Mouse (Mus musculus): Measurements from ENCODE around the gene Foxn4.

Foxn4 gene

GRCm38 (mm10) chr5:114279382-114280143 is 6.0 kb upstream of the Foxn4 start:
- no peak for DNase-seq (ENCODE audit: low read depth)

GRCm38 (mm10) chr5:114275991-114276390 is 2.4 kb upstream of the Foxn4 start:
- DNase-seq (ENCODE audit: low read depth), result no peak

- no peak for DNase-seq (ENCODE audit: low read depth)
These were observed 1.7 kb upstream of the Foxn4 start for GRCm38 (mm10) chr5:114275339-114275738.

DNA sequence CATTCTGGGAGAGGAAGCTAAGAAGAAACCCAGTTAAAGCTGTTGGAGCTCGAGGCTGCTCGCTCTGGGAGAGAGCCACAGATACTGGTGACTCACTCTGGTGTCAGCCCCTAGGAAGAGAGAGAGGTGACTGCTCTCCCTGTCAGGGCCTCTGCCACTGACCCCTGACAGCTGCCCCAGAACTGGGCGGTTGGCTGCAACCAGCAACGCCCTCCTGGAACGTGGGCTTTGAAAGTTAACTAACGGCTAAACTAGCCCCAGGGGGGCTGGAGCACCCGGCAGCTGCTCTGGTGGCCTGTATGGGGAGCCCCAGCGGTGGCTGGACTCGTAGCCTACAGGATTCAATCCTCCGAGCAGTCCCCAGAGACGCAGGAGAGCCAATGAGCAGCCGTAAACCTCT is 3.6 kb downstream of the Foxn4 start:
- DNase-seq (ENCODE audit: low read depth), result no peak

GRCm38 (mm10) chr5:114269499-114269898 is 4.1 kb downstream of the Foxn4 start:
- no peak for DNase-seq (ENCODE audit: low read depth)

- no peak for DNase-seq (ENCODE audit: low read depth)
These were observed 5.0 kb downstream of the Foxn4 start for GRCm38 (mm10) chr5:114268646-114269045.

GRCm38 (mm10) chr5:114264791-114265190 is 8.8 kb downstream of the Foxn4 start:
- no peak for DNase-seq (ENCODE audit: low read depth)

GRCm38 (mm10) chr5:114264030-114264459 is 9.6 kb downstream of the Foxn4 start:
- no peak for DNase-seq (ENCODE audit: low read depth)

DNA sequence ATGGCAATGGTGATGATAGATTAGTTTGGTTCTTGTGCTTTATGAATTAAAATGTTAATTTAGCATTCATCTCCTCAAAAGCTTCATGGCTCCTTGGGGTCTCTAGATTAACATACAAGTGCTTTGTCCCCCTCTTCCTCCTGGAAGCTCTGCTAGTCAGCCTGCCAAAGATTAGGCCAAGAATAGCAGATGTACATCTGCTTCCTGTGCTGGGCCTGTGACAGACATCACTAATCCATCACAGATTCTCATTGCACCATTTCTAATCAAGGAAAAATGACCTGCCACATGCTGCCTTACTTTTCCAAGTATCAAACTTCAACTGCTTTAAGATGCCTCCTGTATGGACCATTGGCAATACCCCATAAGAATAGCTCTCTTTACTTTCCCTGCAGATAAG is 12.1 kb downstream of the Foxn4 start:
- no peak for DNase-seq (ENCODE audit: low read depth)

DNA sequence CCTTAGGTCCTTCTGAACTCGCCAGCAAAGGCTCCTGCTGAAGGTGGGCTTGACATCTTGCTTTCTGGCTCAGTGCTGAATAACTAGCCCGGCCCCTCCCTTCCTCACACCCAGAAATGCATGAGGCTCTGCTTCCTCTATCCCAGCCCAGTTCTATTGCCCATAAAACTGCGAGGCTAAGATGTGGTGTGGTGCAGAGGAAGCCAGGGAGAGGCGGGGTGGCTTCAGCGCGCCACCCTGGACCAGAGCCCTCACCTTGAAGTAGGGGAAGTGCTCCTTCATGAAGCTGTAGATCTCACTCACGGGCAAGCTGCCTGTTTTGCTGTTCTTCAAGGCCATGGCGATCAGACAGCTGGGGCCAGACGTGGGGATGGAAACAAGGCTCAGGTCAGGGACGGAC is 14.1 kb downstream of the Foxn4 start:
- DNase-seq (ENCODE audit: low read depth), result no peak

- DNase-seq (ENCODE audit: low read depth), result peak; percentile 78
These were observed 25.4 kb downstream of the Foxn4 start for GRCm38 (mm10) chr5:114248174-114248589.

GRCm38 (mm10) chr5:114246465-114246864 is 27.1 kb downstream of the Foxn4 start:
- peak; percentile 52 for DNase-seq (ENCODE audit: low read depth)

- no peak for DNase-seq (ENCODE audit: low read depth)
These were observed 33.9 kb downstream of the Foxn4 start for GRCm38 (mm10) chr5:114239737-114240136.

DNA sequence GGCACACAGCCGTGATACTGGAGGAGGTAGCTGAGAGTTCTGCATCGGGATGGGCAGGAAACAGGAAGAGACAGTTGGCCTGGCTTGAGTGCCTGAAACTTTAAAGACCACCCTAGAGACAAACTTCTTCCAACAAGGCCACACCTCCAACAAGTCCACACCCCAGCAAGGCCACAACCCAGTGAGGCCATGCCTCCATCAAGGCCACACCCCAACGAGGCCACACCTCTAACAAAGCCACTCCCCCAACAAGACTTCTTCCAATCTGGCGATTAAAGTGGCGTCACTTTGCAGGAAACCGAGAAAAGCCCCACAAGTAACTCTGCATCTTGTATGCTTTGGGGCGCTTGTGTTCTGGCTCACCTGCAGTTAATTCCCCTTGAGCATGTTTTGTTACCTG is 34.7 kb downstream of the Foxn4 start:
- DNase-seq (ENCODE audit: low read depth), result peak; percentile 27

DNA sequence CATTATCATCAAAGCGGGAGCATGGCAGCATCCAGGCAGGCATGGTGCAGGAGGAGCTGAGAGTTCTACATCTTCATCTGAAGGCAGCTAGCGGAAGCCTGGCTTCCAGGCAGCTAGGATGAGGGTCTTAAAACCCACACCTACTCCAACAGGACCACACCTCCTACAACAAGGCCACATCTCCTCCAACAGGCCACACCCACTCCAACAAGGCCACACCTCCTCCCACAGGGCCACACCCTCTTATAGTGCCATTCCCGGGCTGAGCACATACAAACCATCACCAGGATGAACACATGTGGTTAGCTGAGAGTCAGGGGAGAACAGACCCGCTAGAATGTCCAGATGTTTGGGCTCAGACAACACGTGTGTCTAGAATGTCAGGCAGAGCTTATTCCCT is 44.7 kb downstream of the Foxn4 start:
- DNase-seq (ENCODE audit: low read depth), result no peak

DNA sequence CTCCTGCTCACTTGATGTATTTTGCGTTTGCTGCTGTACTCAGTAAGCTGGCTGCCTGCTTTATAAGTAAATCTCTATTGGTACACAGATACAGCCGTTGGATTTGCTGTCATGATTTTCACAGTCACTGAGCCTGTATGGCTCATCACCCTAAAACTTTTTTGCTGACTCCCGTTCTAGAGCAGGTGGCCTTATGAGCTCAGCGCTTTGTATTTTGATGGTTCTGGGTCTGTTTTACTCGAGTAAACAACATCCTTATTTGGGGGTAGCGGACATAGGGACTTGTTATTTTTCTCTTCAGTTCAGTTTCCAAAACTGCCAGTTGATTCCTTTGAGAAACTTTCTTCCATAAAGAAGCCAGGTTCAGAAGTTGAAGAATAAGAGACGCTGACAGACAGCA is 47.6 kb downstream of the Foxn4 start:
- no peak for DNase-seq (ENCODE audit: low read depth)

- DNase-seq (ENCODE audit: low read depth), result no peak
These were observed 54.8 kb downstream of the Foxn4 start for GRCm38 (mm10) chr5:114218771-114219170.

DNA sequence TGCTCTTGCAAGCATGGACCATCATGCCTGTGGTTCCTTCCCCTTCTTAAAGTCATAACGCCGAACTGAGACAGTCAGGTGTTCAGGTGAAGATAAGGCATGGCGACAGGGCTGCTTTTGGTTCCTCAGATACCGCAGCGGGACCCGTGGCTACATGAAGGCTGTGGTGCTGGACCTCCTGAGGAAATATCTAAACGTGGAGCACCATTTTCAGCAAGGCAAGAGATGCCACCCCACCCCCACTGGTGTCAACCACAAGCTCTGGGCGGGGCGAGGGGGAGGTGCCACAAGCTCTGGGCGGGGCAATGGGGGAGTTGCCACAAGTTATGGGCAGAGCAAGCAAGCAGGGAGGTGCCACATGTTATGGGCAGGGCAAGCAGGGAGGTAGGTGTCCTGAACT is 60.4 kb downstream of the Foxn4 start:
- DNase-seq (ENCODE audit: low read depth), result peak; percentile 81

DNA sequence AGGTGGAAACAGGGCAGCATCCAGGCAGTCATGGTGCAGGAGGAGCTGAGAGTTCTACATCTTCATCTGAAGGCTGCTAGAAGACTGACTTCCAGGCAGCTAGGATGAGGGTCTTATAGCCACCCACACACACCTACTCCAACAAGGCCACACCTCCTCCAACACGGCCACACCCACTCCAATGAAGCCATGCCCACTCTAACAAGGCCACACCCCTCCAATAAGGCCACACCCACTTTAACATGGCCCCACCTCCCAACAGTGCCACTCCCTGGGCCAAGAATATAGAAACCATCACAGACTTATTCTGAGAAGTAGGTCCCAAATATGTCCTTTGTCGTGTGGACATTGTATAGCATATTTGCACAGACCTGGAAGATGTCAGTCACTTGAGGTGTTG is 67.4 kb downstream of the Foxn4 start:
- no peak for DNase-seq (ENCODE audit: low read depth)

Measured in induced T-regulatory cell, adult 2 months (primary cell).